Mouse (Mus musculus): ENCODE results near the gene Hadha.

The Hadha gene

DNA sequence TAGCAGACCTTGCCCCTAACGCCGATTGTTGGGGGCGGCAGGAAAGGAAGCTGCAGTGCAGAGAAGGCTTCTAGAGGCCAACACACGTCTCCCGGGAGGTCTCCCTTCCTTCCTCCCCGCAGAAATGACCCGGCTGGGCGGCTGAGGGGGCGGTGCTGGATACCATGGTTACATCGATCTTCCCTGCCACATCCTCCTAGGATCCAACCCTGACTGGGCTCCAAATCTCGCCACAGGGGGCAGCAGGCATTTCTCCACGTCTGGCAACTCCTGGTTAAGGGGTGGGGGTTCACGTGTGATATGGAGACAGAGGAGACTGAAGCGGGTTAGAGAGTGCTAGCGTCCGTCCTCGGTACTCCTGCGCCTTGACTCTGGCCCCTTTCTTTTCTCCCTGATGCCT is 43.8 kb downstream of the Hadha start:
- DNase-seq, result peak; percentile 13

DNA sequence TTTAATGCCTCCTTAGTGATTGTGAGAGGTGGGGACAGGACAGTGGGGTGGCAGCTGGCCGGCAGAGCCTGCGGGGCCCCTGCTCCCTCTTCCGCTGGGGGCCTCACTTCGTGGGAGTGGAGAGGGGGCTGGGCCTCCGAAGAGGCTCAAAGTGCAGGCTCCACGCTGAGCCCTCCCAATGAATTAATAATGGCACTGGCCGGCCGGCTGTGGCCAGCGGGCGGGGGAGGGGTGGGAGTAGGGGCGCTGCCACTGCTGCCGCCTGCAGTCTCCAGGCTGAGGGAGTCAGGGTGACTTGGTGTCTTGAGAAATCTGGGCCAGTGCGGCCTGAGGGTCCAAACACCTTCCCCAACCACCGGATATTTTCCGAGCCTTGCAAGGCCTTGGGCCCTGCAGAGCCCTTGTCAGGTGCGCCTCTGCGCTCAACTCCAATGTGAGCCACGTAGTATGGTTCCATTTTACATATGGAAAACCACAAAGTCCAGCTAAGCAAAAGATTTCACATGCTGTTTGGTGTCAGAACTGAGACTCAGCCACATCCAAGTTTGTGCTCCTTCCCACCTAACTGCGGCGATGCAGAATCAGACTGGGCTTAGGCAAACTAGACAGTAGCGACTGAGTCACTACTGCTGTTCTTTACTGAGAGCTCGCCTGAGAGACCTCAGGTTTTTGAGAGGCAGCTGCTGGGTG is 44.4 kb downstream of the Hadha start:
- no peak for DNase-seq

DNA sequence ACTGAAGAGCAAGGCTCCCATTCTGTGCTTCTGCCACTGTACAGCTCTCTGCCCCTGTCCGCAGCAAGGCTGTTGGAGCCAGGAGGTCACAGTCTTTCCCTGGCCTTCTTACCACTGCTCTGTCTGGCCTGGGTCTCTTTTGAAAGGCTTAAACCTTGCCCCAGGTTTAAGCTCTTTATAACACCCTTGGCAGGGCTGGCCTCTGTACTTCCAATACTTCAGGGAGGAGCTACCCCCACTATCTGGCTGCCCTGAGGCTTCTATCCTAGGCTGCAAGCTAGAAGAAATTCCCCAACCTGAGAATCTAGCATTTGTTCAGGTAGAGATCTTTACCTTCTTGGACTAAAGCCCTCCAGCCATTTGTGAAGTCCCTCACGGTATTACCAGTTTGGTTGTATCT is 45.1 kb downstream of the Hadha start:
- no peak for DNase-seq

DNA sequence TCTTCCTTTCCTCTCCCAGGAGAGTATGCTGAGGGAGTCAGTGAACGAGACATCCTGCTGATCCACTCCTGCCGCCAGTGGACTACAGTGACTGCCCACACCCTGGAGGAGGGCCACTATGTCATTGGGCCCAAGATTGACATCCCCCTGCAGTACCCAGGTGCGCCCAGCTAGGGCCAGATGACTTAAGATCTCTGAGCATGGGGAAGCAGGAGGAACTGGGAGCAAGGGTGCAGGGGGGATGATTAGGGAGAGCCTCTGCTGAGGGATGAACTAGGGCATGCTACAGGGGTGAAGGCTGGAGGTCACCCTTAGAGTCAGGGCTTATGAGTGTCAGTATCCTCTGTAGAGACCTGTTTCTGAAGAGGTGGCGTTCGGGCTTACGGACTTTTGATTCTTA is 46.7 kb downstream of the Hadha start:
- DNase-seq, result no peak

DNA sequence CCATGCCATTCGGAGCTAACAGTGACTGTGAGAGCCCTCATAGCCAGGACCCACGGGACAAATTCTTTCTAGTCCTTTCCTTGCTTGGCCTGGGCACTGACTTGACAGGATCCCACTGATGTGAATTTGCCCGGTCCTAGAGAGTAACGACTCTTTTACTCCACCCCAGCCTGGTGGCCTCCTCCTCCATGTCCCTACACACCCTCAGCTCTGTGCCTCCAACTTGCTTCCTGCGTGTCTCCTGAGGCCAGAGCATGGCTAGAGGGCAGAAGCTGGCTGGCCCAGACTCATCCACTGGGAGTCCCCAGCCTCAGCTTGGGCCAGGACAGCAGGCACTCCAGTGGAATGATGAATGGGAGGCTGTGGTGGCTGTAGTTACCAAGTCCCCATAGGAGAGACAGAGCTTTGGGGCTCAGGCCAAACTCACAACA is 47.3 kb downstream of the Hadha start:
- no peak for DNase-seq

DNA sequence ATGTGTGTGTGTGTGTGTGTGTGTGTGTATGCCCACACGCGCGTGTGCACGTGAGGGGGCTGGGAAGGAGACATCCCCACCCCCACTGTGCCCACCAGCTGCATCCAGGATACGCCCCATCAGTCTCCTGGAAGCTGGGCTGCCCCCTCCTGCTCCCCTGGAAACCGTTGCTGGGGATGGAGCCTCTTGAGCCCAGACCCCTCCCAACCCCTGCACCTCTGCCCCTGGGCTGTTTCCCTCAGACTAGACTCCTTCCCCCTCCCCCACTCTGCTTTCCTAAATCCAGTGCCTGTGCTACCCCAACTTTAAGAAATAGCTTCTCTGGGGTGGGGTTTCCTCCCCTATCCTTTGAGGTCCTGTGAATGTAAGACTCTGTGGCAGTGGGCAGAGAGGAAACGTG is 47.8 kb downstream of the Hadha start:
- DNase-seq, result no peak

DNA sequence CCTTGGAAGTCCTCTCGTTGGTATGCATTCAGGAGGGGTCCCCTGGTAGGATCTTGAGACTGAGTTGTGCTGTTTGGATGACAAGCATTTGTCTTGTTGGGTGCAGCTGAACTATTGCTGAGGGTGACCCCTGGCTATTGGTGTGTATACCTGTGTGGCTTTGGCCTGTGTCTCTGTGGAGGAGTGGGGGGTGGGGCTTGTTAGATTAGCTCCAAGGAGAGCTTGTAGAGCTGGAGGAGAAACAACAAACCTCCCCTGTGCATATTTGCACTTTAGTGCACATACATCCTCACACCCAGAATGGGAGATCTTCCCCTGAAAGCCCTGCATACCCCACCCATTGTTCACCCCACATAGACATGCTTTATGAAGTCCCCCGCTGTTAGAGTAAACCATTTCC is 48.2 kb downstream of the Hadha start:
- DNase-seq, result no peak

DNA sequence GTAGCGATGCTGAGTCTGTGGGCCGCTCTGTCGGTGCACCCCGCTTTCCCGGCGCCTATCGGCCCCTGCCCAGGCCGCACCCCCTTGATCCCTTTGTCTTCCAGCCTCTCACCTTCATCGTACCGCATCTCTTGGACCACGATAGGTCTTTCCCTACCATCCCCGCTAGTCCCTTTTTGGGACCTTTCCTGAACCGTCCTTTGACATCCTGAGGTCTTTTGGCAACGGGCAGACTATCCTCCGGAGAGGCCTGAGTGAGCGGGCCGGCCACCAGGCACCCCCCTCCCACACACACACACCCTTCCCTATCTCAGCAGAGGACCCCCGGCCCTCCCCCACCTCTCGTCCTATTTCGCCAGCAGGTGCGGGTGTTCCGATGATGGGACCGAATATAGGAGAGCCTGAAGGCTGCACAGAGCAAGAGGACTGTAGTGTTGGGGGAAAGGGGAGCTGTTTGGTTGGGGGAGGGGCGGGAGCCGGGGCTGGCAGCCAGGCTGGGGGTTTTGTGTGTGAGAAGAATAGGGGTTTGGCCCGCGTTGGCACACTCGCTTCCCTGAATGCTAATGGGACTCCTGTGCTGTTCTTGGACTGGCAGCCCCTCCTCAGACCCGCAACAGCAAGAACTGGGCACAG is 49.2 kb downstream of the Hadha start, which contains the start of gene 3110082J24Rik:
TSS of gene 3110082J24Rik (minus strand) at position 419 of the 633 bp plus-strand sequence.
- DNase-seq, result no peak

DNA sequence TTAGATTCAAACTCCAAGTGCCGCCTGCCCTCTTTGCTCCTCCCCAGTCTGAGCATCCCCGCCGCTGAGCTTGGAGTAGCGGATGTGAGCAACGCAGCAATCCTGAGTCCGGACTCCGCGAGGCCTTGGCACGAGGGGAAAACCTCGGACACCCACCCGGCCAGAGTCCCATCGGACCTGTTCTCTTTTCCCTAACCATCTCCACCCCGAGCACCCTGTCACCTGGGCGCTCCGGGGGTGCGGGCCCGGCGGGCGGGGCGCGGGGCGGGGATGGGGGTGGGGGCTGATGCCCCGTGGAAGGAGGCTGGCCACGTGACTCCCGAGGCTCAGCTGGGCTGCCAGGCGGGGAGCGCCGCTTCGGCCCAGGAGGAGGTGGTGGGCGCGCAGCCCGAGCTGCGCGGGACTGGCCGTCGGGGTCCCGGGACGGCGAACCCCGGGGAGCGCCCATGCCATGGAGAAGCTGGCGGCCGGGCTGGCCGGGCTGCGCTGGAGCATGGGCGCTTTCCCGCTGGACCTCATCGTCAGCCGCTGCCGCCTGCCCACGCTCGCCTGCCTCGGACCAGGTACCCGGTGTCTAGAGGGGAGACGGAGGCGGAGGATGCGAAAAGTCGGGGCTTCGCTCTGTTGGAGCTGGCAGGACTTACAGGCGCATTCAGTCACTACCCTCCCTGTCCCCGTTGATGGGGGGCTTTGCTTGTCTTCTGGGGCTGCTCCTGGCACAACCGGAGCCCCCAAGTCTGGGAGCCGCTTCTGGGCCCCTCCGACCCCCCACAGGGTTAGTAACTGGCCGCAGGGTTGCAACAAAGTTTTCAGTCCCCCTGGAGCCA is 49.9 kb downstream of the Hadha start, which contains the start of gene Garem2:
TSS of gene Garem2 (plus strand) at position 321 of the 827 bp plus-strand sequence.
- peak; percentile 12 for DNase-seq

DNA sequence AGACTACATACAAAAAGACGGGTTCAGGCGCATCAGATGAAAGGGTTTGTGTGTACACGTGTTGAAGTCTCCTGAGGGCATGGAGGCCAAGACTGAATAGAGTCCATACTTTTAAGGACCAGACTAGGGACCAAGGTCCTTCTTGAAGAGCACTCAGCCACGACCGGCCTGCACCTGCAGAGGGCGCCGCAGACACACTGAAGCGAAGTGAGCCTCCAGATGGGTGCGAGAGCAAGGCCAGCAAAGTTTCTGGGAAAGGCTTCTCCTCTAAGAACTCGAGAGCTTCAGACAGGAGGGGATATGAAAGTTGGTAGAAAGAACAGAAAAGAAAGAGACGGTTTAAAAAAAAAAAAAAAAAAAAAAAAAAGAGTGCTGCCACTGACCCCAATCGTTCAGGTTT is 50.6 kb downstream of the Hadha start:
- DNase-seq, result peak; percentile 45

DNA sequence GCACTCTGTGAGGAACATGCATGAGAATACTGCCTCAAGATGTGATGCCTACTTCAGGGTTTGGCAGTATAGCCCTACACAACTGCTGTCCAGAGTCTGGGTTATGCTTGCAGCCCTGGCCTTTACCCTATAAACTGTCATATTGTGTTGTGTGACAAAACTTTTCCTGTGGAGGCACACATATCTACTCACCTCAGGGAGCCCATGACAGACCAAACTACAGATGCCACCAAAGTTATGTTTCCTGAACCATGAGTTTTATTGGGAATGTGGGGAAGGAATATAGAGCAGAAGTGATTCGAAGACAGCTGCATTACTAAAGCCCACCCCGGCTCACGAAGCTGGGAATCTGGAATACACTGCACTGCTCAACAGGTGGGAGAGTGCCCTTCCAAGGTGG is 51.6 kb downstream of the Hadha start:
- DNase-seq, result no peak

DNA sequence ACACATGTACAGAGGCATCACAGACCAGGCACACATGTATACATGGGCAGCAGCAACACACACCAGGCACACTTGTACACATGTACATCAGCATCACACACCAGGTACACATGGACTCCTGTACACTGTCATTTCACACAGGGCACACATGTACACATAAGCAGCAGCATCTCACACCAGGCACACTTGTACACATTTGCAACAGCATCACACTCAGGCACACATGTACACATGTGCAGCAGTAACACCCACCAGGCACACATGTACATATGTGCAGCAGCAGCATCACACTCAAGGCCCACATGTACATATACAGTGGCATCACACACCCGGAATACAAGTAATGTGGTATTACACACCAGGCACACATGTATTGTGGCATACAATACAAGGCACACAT is 56.7 kb downstream of the Hadha start:
- DNase-seq, result no peak

DNA sequence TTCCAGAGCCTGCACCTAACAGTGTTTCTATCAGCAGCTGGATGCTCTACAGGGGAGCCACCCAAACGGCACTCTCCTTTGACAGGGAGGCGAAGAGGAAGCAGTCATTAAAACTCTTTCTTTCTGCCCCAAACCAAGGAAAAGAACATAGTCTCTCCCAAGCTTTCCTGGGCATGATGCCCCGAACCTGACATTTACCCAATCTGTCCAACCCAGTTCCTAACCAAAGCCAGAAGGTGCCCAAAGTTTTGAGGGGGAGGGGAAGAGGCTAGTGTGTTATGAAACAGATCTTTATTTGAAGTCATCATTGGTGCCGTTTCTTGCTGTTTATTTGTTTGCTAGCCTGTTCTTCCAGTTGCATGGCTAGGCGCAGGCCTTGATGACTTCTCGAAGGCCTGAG is 59.2 kb downstream of the Hadha start:
- DNase-seq, result no peak

DNA sequence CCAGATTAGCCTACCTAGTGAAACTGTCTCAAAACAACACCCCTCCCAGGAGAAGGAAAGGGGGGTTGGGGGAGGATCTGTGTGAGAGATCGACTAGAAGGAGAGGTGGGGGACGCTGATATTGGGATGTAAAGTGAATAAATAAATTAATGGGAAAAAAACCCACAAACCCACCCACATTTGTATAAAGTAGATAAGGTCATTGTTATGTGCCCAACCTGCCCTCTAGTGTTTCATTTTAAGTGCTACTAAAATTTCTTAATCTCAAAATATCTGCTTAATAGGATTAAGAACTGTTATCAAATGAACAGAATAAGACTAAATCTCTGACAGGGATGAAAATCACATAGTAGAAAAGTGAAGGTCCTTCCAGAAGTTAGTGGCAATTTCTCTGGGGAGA is 60.6 kb downstream of the Hadha start:
- DNase-seq, result no peak

DNA sequence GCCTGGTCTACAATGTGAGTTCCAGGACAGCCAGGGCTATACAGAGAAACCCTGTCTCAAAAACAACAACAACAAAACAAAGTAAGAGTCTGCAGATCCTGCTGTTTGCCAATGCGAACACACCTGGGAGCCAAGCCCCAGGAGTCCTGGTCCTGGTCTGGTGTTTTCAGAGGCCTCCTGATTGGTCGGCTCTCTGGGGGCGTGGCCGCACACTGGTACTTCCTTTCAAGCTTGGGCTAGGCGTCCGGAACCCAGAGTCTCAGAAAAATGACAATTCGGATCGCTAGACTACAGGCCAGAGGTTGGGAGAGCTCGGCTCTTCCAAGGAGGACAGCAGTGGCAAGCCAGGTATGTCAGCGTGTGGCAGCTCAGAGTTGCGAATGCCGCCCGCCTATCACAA is 62.3 kb downstream of the Hadha start:
- no peak for DNase-seq

DNA sequence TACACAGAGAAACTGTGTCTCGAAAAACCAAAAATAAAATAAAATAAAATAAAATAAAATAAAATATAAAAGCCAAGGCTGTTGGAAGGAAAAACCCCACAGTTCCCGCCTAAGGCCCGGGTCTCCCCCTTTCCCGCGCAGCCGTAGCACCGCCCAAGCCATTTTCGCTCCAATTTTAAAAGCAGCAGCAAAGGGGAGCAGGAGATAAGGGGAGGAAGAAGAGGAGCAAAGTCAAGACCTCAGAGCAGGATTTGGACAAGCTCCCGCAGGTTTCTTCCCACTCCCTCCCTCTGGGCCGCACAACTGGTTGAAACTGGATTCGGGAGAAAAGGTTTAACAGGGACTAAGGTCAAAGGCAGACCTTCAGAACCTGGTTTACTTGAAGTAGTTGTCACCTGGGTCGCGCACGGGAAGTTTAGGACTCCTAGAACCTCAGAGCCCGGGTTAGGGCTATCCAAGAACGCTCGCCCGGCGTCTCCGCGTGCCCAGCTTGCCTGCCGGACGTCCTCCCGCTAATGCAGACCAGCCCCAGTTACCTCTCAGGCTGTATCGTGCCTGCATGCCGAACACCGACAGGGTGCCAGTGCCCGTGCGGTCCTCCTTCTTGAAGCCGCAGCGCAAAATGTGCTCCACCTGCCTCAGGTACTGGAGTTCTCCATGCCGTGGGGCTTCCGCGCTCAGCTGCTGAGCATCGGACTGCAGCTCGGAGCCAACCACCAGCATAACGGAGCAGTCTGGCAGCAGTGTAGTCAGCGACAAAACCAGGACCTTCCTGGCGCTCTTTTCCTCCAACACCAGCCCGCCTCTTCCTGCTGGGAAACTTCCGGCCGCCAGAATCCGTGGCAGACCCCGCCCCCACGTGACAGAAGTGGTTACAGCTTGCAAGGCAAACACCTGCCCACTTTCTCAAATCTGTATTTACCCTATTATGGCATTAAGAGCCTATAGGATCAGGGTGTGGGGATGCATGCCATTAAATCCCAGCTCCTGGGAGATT is 81.8 kb downstream of the Hadha start, which contains the start of gene Tyms:
TSS of gene Tyms (minus strand) at position 793 of the 997 bp plus-strand sequence.
- peak; percentile 73 for DNase-seq

DNA sequence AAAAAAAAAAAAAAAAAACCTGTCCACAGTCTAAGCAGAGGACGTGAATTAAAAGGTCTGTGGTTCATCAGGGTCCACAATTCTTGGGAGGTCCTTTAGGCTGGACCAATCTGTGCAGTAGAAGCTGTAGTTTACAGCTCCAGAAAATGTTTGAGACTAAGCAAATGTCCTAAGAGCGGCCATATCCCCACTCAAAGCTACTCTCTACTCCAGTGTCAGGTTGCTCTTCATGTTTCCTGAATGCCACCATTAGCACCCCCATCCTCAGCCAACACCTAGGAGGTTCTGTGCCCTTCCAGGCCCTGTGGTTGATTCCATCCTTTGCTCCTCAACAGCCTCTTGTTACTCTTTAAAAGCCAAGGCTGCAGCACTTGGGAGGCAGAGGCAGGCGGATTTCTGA is 82.6 kb downstream of the Hadha start:
- no peak for DNase-seq

DNA sequence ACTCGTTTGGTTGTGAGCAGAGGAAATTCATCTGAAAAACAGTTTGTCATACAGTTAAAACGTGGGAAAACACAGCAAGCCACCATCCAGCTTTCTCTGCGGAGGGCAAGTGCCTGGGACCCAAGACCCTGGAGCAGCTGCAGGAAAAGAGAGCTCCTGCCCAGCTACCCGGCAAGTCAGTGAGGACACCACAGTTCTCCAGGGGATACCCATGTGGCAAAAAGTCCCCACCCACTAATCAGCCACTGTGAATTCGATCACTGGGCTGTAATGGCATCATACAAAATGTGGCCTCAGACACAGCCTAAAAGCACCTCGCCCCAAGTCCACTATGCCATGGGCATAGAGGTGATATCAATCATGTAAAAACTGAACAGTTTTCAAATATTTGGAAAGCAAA is 83.3 kb downstream of the Hadha start:
- no peak for DNase-seq
